Mouse (Mus musculus) central nervous system, embryonic 11.5 days (tissue): ENCODE data around the gene Spg7. TPM values are rescaled to one million over a fixed set of nuclear protein-coding genes. Genes with fewer than 3 reads are reported as not detected.

Experiments
- polyA plus RNA-seq: library from polyadenylated mRNA; depleted of rRNA; stranded (reverse); fragments of >200 nt; gene quantifications from 2 replicates; pipeline ENCODE4 v1.2.3, GENCODE M21; 2012; rRNA removed

Spg7 gene
- 101 and 102 TPM in 2 replicates for polyA plus RNA-seq

DNA sequence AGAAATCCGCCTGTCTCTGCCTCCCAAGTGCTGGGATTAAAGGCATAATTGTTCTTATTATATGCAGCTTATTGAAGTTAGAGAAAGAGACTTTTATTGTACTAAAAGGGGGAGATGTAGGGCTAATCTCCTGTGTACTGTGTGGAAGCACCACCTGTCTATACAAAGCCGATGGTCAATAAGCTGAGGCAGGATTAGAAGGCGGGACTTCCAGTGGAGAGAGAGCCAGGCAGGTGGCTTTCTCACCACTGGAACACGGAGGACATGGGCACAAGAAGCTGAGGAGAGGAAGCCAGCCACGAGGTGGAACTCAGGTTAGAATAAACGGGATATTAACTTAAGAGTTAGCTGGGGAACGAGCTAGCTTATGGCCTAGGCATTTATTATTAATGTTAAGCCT lies at the start of gene Spg7:
TSS of gene Spg7 (plus strand) at position 222 of the 400 bp plus-strand sequence.

DNA sequence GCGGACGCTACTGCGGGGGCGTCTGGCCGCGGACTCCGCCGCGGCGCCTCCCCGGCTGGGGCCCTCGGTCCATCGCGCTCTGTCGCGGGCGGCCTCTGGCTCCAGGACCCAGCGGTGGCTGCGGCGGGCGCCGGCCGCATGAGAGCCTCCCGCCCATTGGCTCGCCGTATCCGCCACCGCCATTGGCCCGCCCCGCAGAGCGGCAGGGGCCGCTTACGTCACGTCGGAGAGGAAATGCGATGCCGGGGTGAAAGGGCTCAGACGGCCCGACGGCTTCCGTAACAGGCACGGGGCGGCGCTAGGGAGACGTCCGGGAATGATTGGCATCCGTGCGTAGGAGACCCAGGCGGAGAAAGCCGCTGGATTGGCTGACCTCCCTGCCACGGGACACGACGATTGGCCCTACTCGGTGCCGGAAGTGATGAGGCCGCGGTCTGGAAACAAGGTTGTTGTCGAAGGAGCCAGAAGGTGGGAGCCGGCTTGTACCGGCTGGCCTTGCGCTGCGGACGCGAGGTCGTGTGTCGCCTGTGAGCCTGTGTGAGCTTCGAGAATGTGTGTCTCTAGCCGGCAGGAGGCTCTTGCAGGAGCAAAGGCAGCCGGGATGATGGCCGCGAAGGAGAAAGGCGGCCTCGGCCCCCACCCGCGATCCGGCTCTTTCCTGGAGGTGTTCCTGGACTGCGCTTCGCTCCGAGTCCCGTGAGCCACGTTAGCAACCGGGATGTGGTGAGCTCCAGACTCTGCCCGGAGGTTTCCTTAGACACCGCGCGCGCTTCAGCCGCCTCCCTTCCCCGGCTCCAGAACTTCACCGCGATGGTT lies 20.4 kb upstream of the Spg7 start, which contains the start of gene Ankrd11:
TSS of gene Ankrd11 (minus strand) at position 120 of the 816 bp plus-strand sequence.

DNA sequence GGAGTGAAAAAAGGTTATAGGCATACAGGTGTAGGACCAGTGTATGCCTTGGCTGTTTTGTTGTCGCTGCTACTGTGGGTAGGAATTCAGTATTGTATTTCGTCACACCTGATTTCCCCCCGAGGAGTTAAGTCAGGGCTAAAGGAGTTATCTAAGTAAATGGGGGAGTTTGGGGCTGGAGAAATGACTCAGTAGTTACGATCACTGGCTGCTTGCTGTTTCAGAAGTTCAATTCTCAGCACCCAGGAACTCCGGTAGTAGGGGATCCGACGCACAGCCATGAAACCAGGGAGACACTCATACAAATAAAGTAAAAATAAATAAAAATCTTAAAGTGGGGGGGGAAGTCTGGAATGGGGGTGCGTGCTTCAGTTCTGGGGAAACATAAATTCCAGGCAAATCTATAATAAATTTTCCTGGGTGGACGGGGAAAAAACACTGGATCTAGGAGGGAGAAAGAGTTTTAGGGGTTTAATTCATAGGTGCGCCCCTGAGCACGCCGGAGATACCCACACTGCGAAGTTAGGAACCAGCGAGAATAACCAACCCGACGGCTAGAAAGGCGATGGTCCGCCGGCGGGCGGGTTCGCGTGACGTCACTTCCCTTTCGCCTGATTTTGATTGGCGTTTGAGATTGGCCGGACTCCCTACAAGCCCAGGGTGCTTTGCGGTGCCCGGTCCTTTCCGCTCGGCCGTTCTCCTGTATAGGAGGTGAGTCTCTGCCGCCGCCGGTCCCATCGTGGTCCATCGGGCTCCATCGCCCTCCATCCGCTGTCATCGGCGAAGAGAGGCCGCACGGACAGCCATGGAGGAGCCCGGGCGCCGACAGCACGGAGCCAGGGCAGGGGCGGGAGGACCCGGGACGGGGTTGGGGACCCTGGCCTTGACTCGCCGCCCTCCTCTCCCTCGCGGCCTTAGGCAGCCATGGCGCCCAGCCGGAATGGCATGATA lies 39.3 kb downstream of the Spg7 start, which contains the start of gene Rpl13:
TSS of gene Rpl13 (plus strand) at position 616 of the 951 bp plus-strand sequence.

DNA sequence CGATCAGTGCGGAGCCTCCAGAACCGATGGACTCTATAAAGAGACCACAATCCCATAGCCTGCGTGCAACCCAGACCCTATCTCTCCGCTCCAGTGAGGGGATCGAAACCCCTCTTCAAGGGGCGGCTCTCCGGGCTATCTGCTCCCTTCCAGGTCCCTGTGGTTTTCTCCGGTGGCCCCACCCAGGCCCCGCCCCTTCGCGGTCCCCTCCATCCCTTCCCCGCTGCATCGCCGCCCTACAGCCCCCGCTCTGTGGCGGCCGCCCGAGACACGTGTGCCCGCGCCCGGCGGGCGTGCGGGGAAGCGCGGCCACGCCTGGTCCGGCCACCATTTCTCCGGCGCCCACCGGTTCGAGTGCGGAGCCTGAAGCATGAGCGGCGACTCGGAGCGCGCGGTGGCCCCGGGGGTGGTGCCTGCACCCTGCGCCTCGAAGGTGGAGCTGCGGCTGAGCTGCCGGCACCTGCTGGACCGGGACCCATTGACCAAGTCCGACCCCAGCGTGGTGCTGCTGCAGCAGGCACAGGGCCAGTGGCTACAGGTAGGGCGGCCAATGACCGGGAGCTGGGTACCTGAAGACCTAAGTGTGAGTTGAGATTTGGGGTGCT lies 54.5 kb downstream of the Spg7 start, which contains the start of gene Cpne7:
TSS of gene Cpne7 (plus strand) at position 248 of the 605 bp plus-strand sequence.

Other genes with a start within 250 kb of the Spg7 start
- 0.47 and 6.9 TPM in 2 replicates for gene Cdh15, start 215.0 kb upstream of the Spg7 start, polyA plus RNA-seq
- gene Ankrd11, start 20.7 kb upstream of the Spg7 start, polyA plus RNA-seq: 70.6 and 79.6 TPM in 2 replicates
- 1,994 and 2,434 TPM in 2 replicates for gene Rpl13, start 39.4 kb downstream of the Spg7 start, polyA plus RNA-seq
- 1.3 and 1.6 TPM in 2 replicates for gene Cpne7, start 54.4 kb downstream of the Spg7 start, polyA plus RNA-seq
- gene Sult5a1, start 95.4 kb downstream of the Spg7 start, polyA plus RNA-seq: 4.5 and 9.5 TPM in 2 replicates
- 1.1 and 2.0 TPM in 2 replicates for gene Dpep1, start 123.3 kb downstream of the Spg7 start, polyA plus RNA-seq
- gene Chmp1a, start 149.8 kb downstream of the Spg7 start, polyA plus RNA-seq: 81.7 and 91.7 TPM in 2 replicates
- 6.1 and 8.3 TPM in 2 replicates for gene Spata33, start 149.9 kb downstream of the Spg7 start, polyA plus RNA-seq
- gene Cdk10, start 161.9 kb downstream of the Spg7 start, polyA plus RNA-seq: 92.9 and 95.0 TPM in 2 replicates
- gene Spata2l, start 173.3 kb downstream of the Spg7 start, polyA plus RNA-seq: 1.3 and 2.5 TPM in 2 replicates
- 30.9 and 36.9 TPM in 2 replicates for gene Zfp276, start 191.3 kb downstream of the Spg7 start, polyA plus RNA-seq
- 62.1 and 62.6 TPM in 2 replicates for gene Vps9d1, start 191.4 kb downstream of the Spg7 start, polyA plus RNA-seq